Mouse (Mus musculus): ENCODE results near the gene Lrrc47. TPM values are rescaled to one million over a fixed set of nuclear protein-coding genes. Genes with fewer than 3 reads are reported as not detected.
A peak's percentile ranks its signal among the peaks of the same experiment; 100 is the strongest.

Lrrc47 gene
- total and polyA plus RNA-seq, 2 experiments = 6.5 to 27.2 TPM

GRCm38 (mm10) chr4:154012132-154012882 lies 776 bp downstream of the Lrrc47 start:
- H3K27me3 ChIP-seq (ENCODE audit: control insufficient read depth, insufficient read depth, low read length) = no peaks in the 10 kb centered on the region
- WGBS = 2% methylated on average over 55 of the region's 55 CpGs
- 0 out of 2 replicates have a peak, but pooled peaks cover 3% of the 10 kb centered on the region for H3K36me3 ChIP-seq (ENCODE audit: control insufficient read depth, insufficient read depth, low read length)
- H3K9ac ChIP-seq (ENCODE audit: low read depth, low read length) = peak overlapping the region; percentile 95
- H3K4me3 ChIP-seq (ENCODE audit: insufficient read depth, low read depth, low read length) = peak overlapping the region; percentile 82
- H3K27ac ChIP-seq (replicated peaks; ENCODE audit: insufficient read depth, low read depth, low read length) = 0 out of 2 replicates have a peak overlapping the region, but pooled peaks have one; percentile 3
- TF ChIP-seq CTCF (IDR thresholded peaks at IDR 0.05; ENCODE audit: low read depth, low read length) (no peak), POLR2A (IDR thresholded peaks at IDR 0.05; ENCODE audit: extremely low read depth, insufficient read depth, low read length) (no peak)
- DNase-seq (ENCODE audit: extremely low read depth, low read depth, low spot score) = no peak
- peaks cover 15% of the 10 kb centered on the region for H3K4me1 ChIP-seq (ENCODE audit: control insufficient read depth, insufficient read depth, low read length)
- peaks cover 32% of the 10 kb centered on the region for H3K79me2 ChIP-seq (ENCODE audit: control insufficient read depth, insufficient read depth, low read length)

GRCm38 (mm10) chr4:154015476-154015875 lies 3.9 kb downstream of the Lrrc47 start:
- H3K79me2 ChIP-seq (ENCODE audit: control insufficient read depth, insufficient read depth, low read length) = peaks cover 32% of the 10 kb centered on the region
- H3K36me3 ChIP-seq (ENCODE audit: control insufficient read depth, insufficient read depth, low read length) = peaks cover 3% of the 10 kb centered on the region; the same call in 1 of the 2 replicates
- 89% methylated on average over 11 of the region's 11 CpGs for WGBS
- no peaks in the 10 kb centered on the region for H3K27me3 ChIP-seq (ENCODE audit: control insufficient read depth, insufficient read depth, low read length)
- no peak overlapping the region for H3K4me3 ChIP-seq (ENCODE audit: insufficient read depth, low read depth, low read length)
- H3K9ac ChIP-seq (ENCODE audit: low read depth, low read length) = no peak overlapping the region
- TF ChIP-seq CTCF (IDR thresholded peaks at IDR 0.05; ENCODE audit: low read depth, low read length) (no peak), POLR2A (IDR thresholded peaks at IDR 0.05; ENCODE audit: extremely low read depth, insufficient read depth, low read length) (no peak)
- DNase-seq (ENCODE audit: extremely low read depth, low read depth, low spot score) = no peak
- no peak overlapping the region for H3K27ac ChIP-seq (replicated peaks; ENCODE audit: insufficient read depth, low read depth, low read length)
- H3K4me1 ChIP-seq (ENCODE audit: control insufficient read depth, insufficient read depth, low read length) = peaks cover 15% of the 10 kb centered on the region

DNA sequence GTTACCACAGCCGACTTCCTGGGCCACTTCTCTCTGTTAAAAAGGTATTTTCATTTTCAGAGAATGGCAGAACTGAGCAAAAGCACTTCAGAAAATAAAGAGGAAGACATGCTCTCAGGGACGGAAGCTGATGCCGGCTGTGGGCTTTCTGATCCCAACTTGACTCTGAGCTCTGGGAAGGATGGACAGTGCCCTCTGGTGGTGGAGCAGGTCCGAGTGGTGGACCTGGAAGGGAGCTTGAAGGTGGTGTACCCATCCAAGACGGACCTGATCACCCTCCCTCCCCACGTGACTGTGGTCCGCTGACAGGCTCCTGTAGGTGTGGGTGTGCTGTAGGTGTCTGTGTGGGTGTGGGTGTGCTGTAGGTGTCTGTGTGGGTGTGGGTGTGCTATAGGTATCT lies 8.0 kb downstream of the Lrrc47 start:
- no peaks in the 10 kb centered on the region for H3K27me3 ChIP-seq (ENCODE audit: control insufficient read depth, insufficient read depth, low read length)
- peaks cover 3% of the 10 kb centered on the region; the same call in 1 of the 2 replicates for H3K36me3 ChIP-seq (ENCODE audit: control insufficient read depth, insufficient read depth, low read length)
- no peak overlapping the region for H3K4me3 ChIP-seq (ENCODE audit: insufficient read depth, low read depth, low read length)
- H3K9ac ChIP-seq (ENCODE audit: low read depth, low read length) = no peak overlapping the region
- no peak overlapping the region for H3K27ac ChIP-seq (replicated peaks; ENCODE audit: insufficient read depth, low read depth, low read length)
- no peaks in the 10 kb centered on the region for H3K4me1 ChIP-seq (ENCODE audit: control insufficient read depth, insufficient read depth, low read length)
- no peak for TF ChIP-seq POLR2A (IDR thresholded peaks at IDR 0.05; ENCODE audit: extremely low read depth, insufficient read depth, low read length)
- peak; percentile 91 for TF ChIP-seq CTCF (IDR thresholded peaks at IDR 0.05; ENCODE audit: low read depth, low read length)
- WGBS = 66% methylated on average over 7 of the region's 7 CpGs
- DNase-seq (ENCODE audit: extremely low read depth, low read depth, low spot score) = peak; percentile 38
- peaks cover 4% of the 10 kb centered on the region; the same call in 1 of the 2 replicates for H3K79me2 ChIP-seq (ENCODE audit: control insufficient read depth, insufficient read depth, low read length)

DNA sequence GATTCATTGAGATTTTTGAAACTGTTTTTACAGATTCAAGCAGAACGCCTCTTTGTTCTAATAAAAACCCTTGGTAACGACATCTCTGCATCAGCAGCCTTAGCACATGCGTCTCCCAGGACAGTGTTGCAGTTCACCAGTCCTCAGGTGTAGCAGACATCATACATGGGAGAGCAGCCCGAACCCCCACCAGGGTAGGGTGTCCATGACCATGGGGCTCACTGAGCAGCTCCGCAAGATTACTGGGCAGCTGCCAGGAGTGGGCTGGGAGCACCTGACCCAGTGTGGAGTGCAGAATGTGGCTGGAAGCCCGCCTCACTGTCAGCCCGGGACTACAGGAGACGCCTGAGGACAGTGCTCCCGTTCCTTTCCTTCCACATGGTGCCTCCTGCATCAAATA lies 9.9 kb downstream of the Lrrc47 start:
- DNase-seq (ENCODE audit: extremely low read depth, low read depth, low spot score) = no peak
- H3K36me3 ChIP-seq (ENCODE audit: control insufficient read depth, insufficient read depth, low read length) = peaks cover 1% of the 10 kb centered on the region; the same call in 1 of the 2 replicates
- H3K79me2 ChIP-seq (ENCODE audit: control insufficient read depth, insufficient read depth, low read length) = no peaks in the 10 kb centered on the region
- WGBS = 93% methylated on average over 9 of the region's 9 CpGs
- TF ChIP-seq POLR2A (IDR thresholded peaks at IDR 0.05; ENCODE audit: extremely low read depth, insufficient read depth, low read length) = no peak
- TF ChIP-seq CTCF (IDR thresholded peaks at IDR 0.05; ENCODE audit: low read depth, low read length) = no peak
- H3K27ac ChIP-seq (replicated peaks; ENCODE audit: insufficient read depth, low read depth, low read length) = no peak overlapping the region
- H3K27me3 ChIP-seq (ENCODE audit: control insufficient read depth, insufficient read depth, low read length) = no peaks in the 10 kb centered on the region
- no peak overlapping the region for H3K9ac ChIP-seq (ENCODE audit: low read depth, low read length)
- H3K4me3 ChIP-seq (ENCODE audit: insufficient read depth, low read depth, low read length) = no peak overlapping the region
- peaks cover 6% of the 10 kb centered on the region for H3K4me1 ChIP-seq (ENCODE audit: control insufficient read depth, insufficient read depth, low read length)

- Histone ChIP-seq H3K4me3 (ENCODE audit: insufficient read depth, low read depth, low read length) (no peak overlapping the region), H3K4me1 (ENCODE audit: control insufficient read depth, insufficient read depth, low read length) (peaks cover 6% of the 10 kb centered on the region), H3K27ac (replicated peaks; ENCODE audit: insufficient read depth, low read depth, low read length) (no peak overlapping the region), H3K36me3 (ENCODE audit: control insufficient read depth, insufficient read depth, low read length) (no peaks in the 10 kb centered on the region; the same call in 1 of the 2 replicates), H3K79me2 (ENCODE audit: control insufficient read depth, insufficient read depth, low read length) (no peaks in the 10 kb centered on the region), H3K27me3 (ENCODE audit: control insufficient read depth, insufficient read depth, low read length) (no peaks in the 10 kb centered on the region), H3K9ac (ENCODE audit: low read depth, low read length) (no peak overlapping the region)
- 77% methylated on average over 4 of the region's 4 CpGs for WGBS
- TF ChIP-seq CTCF (IDR thresholded peaks at IDR 0.05; ENCODE audit: low read depth, low read length) = no peak
- no peak for TF ChIP-seq POLR2A (IDR thresholded peaks at IDR 0.05; ENCODE audit: extremely low read depth, insufficient read depth, low read length)
- DNase-seq (ENCODE audit: extremely low read depth, low read depth, low spot score) = no peak
These were observed 10.9 kb downstream of the Lrrc47 start for GRCm38 (mm10) chr4:154022407-154022806.

DNA sequence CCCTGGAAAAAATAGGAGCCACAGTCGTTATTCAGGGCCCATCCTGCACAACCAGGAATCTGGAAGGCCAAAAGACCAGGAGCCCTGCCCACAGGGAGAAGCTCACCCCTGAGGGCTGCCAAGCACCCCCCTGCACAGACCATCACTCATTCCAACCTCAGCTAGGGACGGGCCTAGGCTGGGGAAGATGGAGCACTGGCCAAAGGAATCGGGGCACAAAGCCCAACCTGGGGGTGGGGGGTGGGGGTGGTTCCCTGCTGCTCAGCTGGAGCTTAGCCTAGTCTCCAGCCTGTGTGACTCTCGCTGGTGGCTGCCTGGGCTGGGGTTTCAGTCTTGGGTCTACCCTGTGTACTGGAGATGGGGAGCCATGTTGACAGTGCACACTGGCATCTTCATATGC lies 11.3 kb downstream of the Lrrc47 start:
- Histone ChIP-seq H3K79me2 (ENCODE audit: control insufficient read depth, insufficient read depth, low read length) (no peaks in the 10 kb centered on the region), H3K36me3 (ENCODE audit: control insufficient read depth, insufficient read depth, low read length) (no peaks in the 10 kb centered on the region; the same call in 1 of the 2 replicates), H3K4me3 (ENCODE audit: insufficient read depth, low read depth, low read length) (no peak overlapping the region), H3K27me3 (ENCODE audit: control insufficient read depth, insufficient read depth, low read length) (no peaks in the 10 kb centered on the region), H3K27ac (replicated peaks; ENCODE audit: insufficient read depth, low read depth, low read length) (no peak overlapping the region), H3K4me1 (ENCODE audit: control insufficient read depth, insufficient read depth, low read length) (peaks cover 6% of the 10 kb centered on the region), H3K9ac (ENCODE audit: low read depth, low read length) (no peak overlapping the region)
- TF ChIP-seq CTCF (IDR thresholded peaks at IDR 0.05; ENCODE audit: low read depth, low read length) = no peak
- no peak for TF ChIP-seq POLR2A (IDR thresholded peaks at IDR 0.05; ENCODE audit: extremely low read depth, insufficient read depth, low read length)
- 63% methylated on average over 4 of the region's 4 CpGs for WGBS
- no peak for DNase-seq (ENCODE audit: extremely low read depth, low read depth, low spot score)
